Mouse (Mus musculus) thymus, adult 2 months (tissue): ENCODE data around the gene Vps50. TPM values are rescaled to one million over a fixed set of nuclear protein-coding genes. Genes with fewer than 3 reads are reported as not detected.
"Not testable (repeated sequence)": the region's sequence is repeated elsewhere in the genome, so short reads cannot be mapped to it uniquely, and the experiment has no call there.

Source experiments
- DNase-seq: peaks from one replicate; pipeline ENCODE4 v3.0.0; 2021
- H3K27ac ChIP-seq: fragments of 200-500 bp; 2 replicates; pipeline ENCODE4 v1.5.1; 2012; ENCODE audit warnings: low read length, control low read depth; ENCODE audit not compliant: control insufficient read depth, insufficient read depth
- H3K27me3 ChIP-seq: fragments of 200-500 bp; 2 replicates; pipeline ENCODE4 v1.6.1; 2012; ENCODE audit warnings: mild to moderate bottlenecking, low read length, moderate library complexity, mixed read lengths; ENCODE audit not compliant: control insufficient read depth, insufficient read depth
- H3K36me3 ChIP-seq: fragments of 200-500 bp; 2 replicates; pipeline ENCODE4 v1.6.1; 2012; ENCODE audit warnings: mild to moderate bottlenecking, low read length, moderate library complexity; ENCODE audit not compliant: control insufficient read depth, insufficient read depth
- H3K4me1 ChIP-seq: fragments of 200-500 bp; replicated peaks from 2 replicates; pipeline ENCODE4 v1.6.1; 2012; ENCODE audit warnings: low read length; ENCODE audit not compliant: control insufficient read depth, insufficient read depth
- H3K4me3 ChIP-seq: fragments of 200-500 bp; 2 replicates; pipeline ENCODE4 v1.5.1; 2012; ENCODE audit warnings: mild to moderate bottlenecking, low read length, control low read depth, moderate library complexity; ENCODE audit not compliant: control insufficient read depth, insufficient read depth
- CTCF ChIP-seq: fragments of 200-500 bp; IDR thresholded peaks from 2 replicates; pipeline ENCODE4 v1.5.1; 2012; ENCODE audit warnings: mild to moderate bottlenecking, control low read depth, low read length, moderate library complexity, borderline replicate concordance; ENCODE audit not compliant: control insufficient read depth, poor library complexity, insufficient read depth; ENCODE audit errors: extremely low read depth
- POLR2A ChIP-seq: fragments of 200-500 bp; IDR thresholded peaks from 2 replicates; pipeline ENCODE4 v1.6.1; 2012; ENCODE audit warnings: mild to moderate bottlenecking, low read length, control low read depth, moderate library complexity; ENCODE audit not compliant: control insufficient read depth, poor library complexity, insufficient read depth; ENCODE audit errors: extremely low read depth
- WGBS: fragments of 180-500 bp; shearing (Covaris S2); methylation state at CpG from one replicate; pipeline ENCODE4 v1.1.7; 2018; 5-methylcytosine and 5-hydroxymethylcytosine counted together
- polyA plus RNA-seq: library from polyadenylated mRNA; depleted of rRNA; stranded (reverse); fragments of >200 nt; gene quantifications from 2 replicates; pipeline ENCODE4 v1.2.3, GENCODE M21; 2012

The Vps50 gene
- polyA plus RNA-seq, 1 experiment: 4.0 TPM

GRCm38 (mm10) chr6:3544970-3545369, 46.8 kb downstream of the Vps50 start:
- WGBS: 100% methylated on average over 1 of the region's 1 CpGs
- DNase-seq: no peak
- Histone ChIP-seq H3K4me3 (no peak overlapping the region), H3K36me3 (no peaks in the 10 kb centered on the region), H3K4me1 (no peaks in the 10 kb centered on the region), H3K27me3 (no peaks in the 10 kb centered on the region), H3K27ac (no peak overlapping the region)
- TF ChIP-seq CTCF: no peak
- TF ChIP-seq POLR2A: no peak

- no peak overlapping the region for H3K27ac ChIP-seq
- no peak for TF ChIP-seq POLR2A
- TF ChIP-seq CTCF: no peak
- DNase-seq: no peak
- 82% methylated on average over 3 of the region's 3 CpGs for WGBS
- no peaks in the 10 kb centered on the region for H3K4me1 ChIP-seq
- no peaks in the 10 kb centered on the region for H3K36me3 ChIP-seq
- no peaks in the 10 kb centered on the region for H3K27me3 ChIP-seq
- no peak overlapping the region for H3K4me3 ChIP-seq
Measured at GRCm38 (mm10) chr6:3548959-3549358, 50.8 kb downstream of the Vps50 start.

GRCm38 (mm10) chr6:3549992-3550391, 51.8 kb downstream of the Vps50 start:
- Histone ChIP-seq H3K36me3 (no peaks in the 10 kb centered on the region), H3K27ac (no peak overlapping the region), H3K27me3 (no peaks in the 10 kb centered on the region), H3K4me3 (no peak overlapping the region), H3K4me1 (no peaks in the 10 kb centered on the region)
- 100% methylated on average over 1 of the region's 1 CpGs for WGBS
- no peak for TF ChIP-seq POLR2A
- TF ChIP-seq CTCF: no peak
- no peak for DNase-seq

- H3K4me1 ChIP-seq, H3K27me3 ChIP-seq, H3K4me3 ChIP-seq, DNase-seq, H3K36me3 ChIP-seq, H3K27ac ChIP-seq: not testable (repeated sequence)
- WGBS: 92% methylated on average over 9 of the region's 9 CpGs
Measured at GRCm38 (mm10) chr6:3552681-3553080, 54.5 kb downstream of the Vps50 start.

GRCm38 (mm10) chr6:3557177-3557576, 59.0 kb downstream of the Vps50 start:
- Histone ChIP-seq H3K27me3 (no peaks in the 10 kb centered on the region), H3K4me3 (no peak overlapping the region), H3K27ac (no peak overlapping the region), H3K4me1 (no peaks in the 10 kb centered on the region), H3K36me3 (no peaks in the 10 kb centered on the region)
- WGBS: 98% methylated on average over 4 of the region's 4 CpGs
- no peak for TF ChIP-seq POLR2A
- no peak for TF ChIP-seq CTCF
- no peak for DNase-seq

- no peaks in the 10 kb centered on the region for H3K4me1 ChIP-seq
- WGBS: 53% methylated on average over 5 of the region's 5 CpGs
- H3K27ac ChIP-seq: no peak overlapping the region
- TF ChIP-seq CTCF (no peak), POLR2A (no peak)
- H3K36me3 ChIP-seq: no peaks in the 10 kb centered on the region
- H3K4me3 ChIP-seq: no peak overlapping the region
- H3K27me3 ChIP-seq: no peaks in the 10 kb centered on the region
- no peak for DNase-seq
Measured at GRCm38 (mm10) chr6:3560009-3560408, 61.8 kb downstream of the Vps50 start.

- TF ChIP-seq POLR2A (no peak), CTCF (no peak)
Measured at GRCm38 (mm10) chr6:3562301-3562700, 64.1 kb downstream of the Vps50 start.

GRCm38 (mm10) chr6:3564118-3564517, 65.9 kb downstream of the Vps50 start:
- not testable (repeated sequence) for H3K27me3 ChIP-seq, H3K4me1 ChIP-seq, H3K4me3 ChIP-seq, DNase-seq, H3K27ac ChIP-seq, H3K36me3 ChIP-seq

More at GRCm38 (mm10) chr6:3562301-3562700, 64.1 kb downstream of the Vps50 start:
- no peak overlapping the region for H3K27ac ChIP-seq
- H3K27me3 ChIP-seq: no peaks in the 10 kb centered on the region
- H3K4me3 ChIP-seq: no peak overlapping the region
- H3K36me3 ChIP-seq: no peaks in the 10 kb centered on the region
- no peak for DNase-seq
- no peaks in the 10 kb centered on the region for H3K4me1 ChIP-seq
